Mouse (Mus musculus) kidney, postnatal 0 days (tissue): ENCODE results near the gene Dync1h1. TPM values are rescaled to one million over a fixed set of nuclear protein-coding genes. Genes with fewer than 3 reads are reported as not detected.

Experiments
- ATAC-seq: fragments of 200-750 bp; cut with Nextera tagmentation; replicated peaks from 2 replicates; pipeline ENCODE4 v1.8.0; 2017; ENCODE audit warnings: low read depth, moderate number of reproducible peaks, moderate TSS enrichment, moderate library complexity; ENCODE audit not compliant: low FRiP score
- DNase-seq: peaks from one replicate; pipeline ENCODE4 v3.0.0-alpha.2; 2016; ENCODE audit warnings: low spot score
- H3K27ac ChIP-seq: fragments of 300-500 bp; sonication (generic); 2 replicates; pipeline ENCODE4 v1.5.1; 2014; ENCODE audit warnings: mild to moderate bottlenecking
- H3K27me3 ChIP-seq: fragments of 300-500 bp; sonication (generic); 2 replicates; pipeline ENCODE4 v1.6.1; 2014; ENCODE audit warnings: low read length, mixed read lengths; ENCODE audit not compliant: insufficient read depth
- H3K36me3 ChIP-seq: fragments of 300-500 bp; sonication (generic); 2 replicates; pipeline ENCODE4 v1.6.1; 2014; ENCODE audit warnings: low read length, mixed read lengths; ENCODE audit not compliant: insufficient read depth
- H3K4me1 ChIP-seq: fragments of 300-500 bp; sonication (generic); replicated peaks from 2 replicates; pipeline ENCODE4 v1.6.1; 2014; ENCODE audit warnings: antibody characterized with exemption, low read length, mixed read lengths; ENCODE audit not compliant: insufficient read depth
- H3K4me2 ChIP-seq: fragments of 300-500 bp; sonication (generic); 2 replicates; pipeline ENCODE4 v1.6.1; 2014; ENCODE audit warnings: mild to moderate bottlenecking, low read length, moderate library complexity, mixed read lengths
- H3K4me3 ChIP-seq: fragments of 300-500 bp; sonication (generic); replicated peaks from 2 replicates; pipeline ENCODE4 v1.5.1; 2014; ENCODE audit warnings: low read depth, low read length
- H3K9ac ChIP-seq: fragments of 300-500 bp; sonication (generic); 2 replicates; pipeline ENCODE4 v1.6.1; 2014; ENCODE audit warnings: low read depth, low read length
- H3K9me3 ChIP-seq: fragments of 300-500 bp; sonication (generic); replicated peaks from 2 replicates; pipeline ENCODE4 v1.6.1; 2016; ENCODE audit warnings: low read length, inconsistent platforms, mixed read lengths
- CTCF ChIP-seq: IDR thresholded peaks from 2 replicates; pipeline ENCODE4 v1.5.1; 2016; ENCODE audit warnings: antibody characterized with exemption, low read depth, mild to moderate bottlenecking, moderate library complexity
- WGBS: fragments of 180-500 bp; shearing (Covaris S2); extraction: QIAGEN DNeasy Blood & Tissue Kit; methylation state at CpG from one replicate; pipeline ENCODE4 v1.1.7; 2014; 5-methylcytosine and 5-hydroxymethylcytosine counted together
- polyA plus RNA-seq: library from polyadenylated mRNA; unstranded; fragments of >200 nt; fragmentation: Nextera tagmentation; extraction: Ambion mirVana; gene quantifications from 2 replicates; pipeline ENCODE4 v1.2.1, GENCODE M21; 2015

The Dync1h1 gene
- 33.2 and 38.1 TPM in 2 replicates for polyA plus RNA-seq

DNA sequence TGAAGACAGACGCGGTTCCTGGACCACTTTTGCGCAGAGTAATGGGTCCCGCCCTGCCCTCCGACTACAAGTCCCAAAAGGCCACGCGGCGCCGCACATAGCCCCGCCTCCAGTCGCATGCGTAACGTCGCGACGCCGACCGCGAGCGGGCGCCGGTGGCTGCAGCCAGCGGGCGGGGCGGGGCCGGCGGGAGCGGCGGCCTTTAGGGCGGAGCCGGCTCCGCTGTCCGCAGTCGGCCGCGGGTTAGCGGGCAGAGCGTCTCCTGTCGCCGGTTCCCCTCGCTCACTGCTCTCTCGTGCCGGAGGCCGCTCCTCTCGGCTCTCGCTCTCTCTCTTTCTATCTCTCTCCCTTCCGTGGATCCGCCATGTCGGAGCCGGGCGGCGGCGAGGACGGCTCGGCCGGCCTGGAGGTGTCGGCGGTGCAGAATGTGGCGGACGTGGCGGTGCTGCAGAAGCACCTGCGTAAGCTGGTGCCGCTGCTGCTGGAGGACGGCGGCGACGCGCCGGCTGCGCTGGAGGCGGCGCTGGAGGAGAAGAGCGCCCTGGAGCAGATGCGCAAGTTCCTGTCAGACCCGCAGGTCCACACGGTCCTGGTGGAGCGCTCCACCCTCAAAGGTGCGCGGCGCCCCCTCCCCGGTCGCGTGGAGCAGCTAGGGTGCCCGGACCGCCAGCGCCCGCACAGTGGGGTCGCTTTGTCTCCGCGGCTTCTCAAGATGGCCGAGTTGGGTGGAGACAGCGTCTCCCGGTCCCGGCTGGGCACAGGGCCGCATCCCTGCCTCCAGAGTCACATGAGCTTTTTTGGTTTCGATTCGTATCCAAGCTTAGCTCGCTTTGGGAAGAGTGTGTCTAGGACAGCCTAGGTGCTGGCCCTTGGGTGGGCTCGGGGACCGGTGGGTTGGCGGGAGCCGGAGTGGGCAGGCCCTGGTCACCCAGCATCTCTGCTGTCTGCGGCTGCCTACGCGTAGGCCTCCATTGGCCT is at the start of gene Dync1h1:
Gene Dync1h1, plus strand, starts transcription at position 212 of the 978 bp plus-strand sequence.
- TF ChIP-seq CTCF = no peak
- under 1% methylated on average over 101 of the region's 105 CpGs for WGBS

DNA sequence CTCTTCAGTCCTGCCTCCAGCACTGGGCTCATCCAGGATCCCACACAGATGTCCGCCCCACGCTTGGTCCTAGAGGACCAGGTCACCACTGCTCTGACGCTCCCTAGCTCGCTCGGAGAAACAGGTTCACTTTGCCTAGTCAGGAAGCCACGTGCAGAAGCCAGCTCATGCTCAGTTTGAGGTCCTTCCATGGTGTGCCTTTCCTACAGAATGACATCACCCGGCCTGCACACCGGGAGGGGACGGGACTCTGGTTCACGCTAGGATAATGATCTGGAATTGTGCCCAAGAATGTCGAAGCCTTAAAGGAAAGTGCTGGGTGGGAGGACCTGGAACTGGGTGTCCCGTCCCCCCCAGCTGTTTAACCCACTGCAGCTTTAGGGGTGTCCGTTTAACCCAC is 49.1 kb upstream of the Dync1h1 start:
- no peak overlapping the region for H3K9ac ChIP-seq
- 75% methylated on average over 13 of the region's 13 CpGs for WGBS
- H3K4me3 ChIP-seq = no peak overlapping the region
- no peaks in the 10 kb centered on the region for H3K9me3 ChIP-seq
- no peak overlapping the region for H3K27ac ChIP-seq
- no peaks in the 10 kb centered on the region for H3K4me1 ChIP-seq
- H3K4me2 ChIP-seq = no peak overlapping the region
- no peak for TF ChIP-seq CTCF
- no peaks in the 10 kb centered on the region for H3K27me3 ChIP-seq
- DNase-seq = no peak
- H3K36me3 ChIP-seq = peaks cover 53% of the 10 kb centered on the region
- no peak for ATAC-seq

More for the DNA sequence above, at the start of gene Dync1h1:
- Histone ChIP-seq H3K4me3 (peak within 1 kb of the TSS; percentile 85), H3K36me3 (0 out of 2 replicates have a peak, but pooled peaks cover 3% of the 10 kb centered on the region), H3K4me2 (peak within 1 kb of the TSS; percentile 76), H3K9me3 (no peaks in the 10 kb centered on the region), H3K4me1 (peaks cover 18% of the 10 kb centered on the region; the same call in 1 of the 2 replicates), H3K27me3 (no peaks in the 10 kb centered on the region), H3K27ac (peak within 1 kb of the TSS; percentile 95), H3K9ac (peak within 1 kb of the TSS; percentile 94)
- peak; percentile 93 for DNase-seq
- peak; percentile 88 for ATAC-seq

DNA sequence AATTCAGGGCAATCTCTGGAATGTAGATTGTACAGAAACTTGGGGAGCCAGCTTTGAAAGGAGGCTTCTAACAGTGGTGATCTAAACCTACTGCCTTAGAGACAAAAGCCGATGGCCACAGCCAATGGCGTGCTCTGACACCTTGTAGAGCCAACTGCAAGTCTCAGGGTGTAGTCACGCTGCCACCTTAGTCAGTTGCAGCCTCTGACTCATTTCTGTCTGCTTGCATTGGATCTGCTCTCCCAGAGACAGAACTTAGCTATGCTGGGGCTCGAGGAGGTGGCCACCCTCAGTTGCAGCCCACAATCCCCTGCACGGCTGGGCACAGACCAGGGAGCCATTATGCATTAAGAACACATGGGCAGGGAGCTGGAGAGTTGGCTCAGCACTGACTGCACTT is 47.9 kb upstream of the Dync1h1 start:
- H3K27me3 ChIP-seq = no peaks in the 10 kb centered on the region
- H3K9ac ChIP-seq = no peak overlapping the region
- no peaks in the 10 kb centered on the region for H3K9me3 ChIP-seq
- peaks cover 55% of the 10 kb centered on the region for H3K36me3 ChIP-seq
- no peak for TF ChIP-seq CTCF
- 98% methylated on average over 5 of the region's 5 CpGs for WGBS
- no peak overlapping the region for H3K27ac ChIP-seq
- no peaks in the 10 kb centered on the region for H3K4me1 ChIP-seq
- ATAC-seq (no peak), DNase-seq (no peak)
- H3K4me3 ChIP-seq = no peak overlapping the region
- no peak overlapping the region for H3K4me2 ChIP-seq

DNA sequence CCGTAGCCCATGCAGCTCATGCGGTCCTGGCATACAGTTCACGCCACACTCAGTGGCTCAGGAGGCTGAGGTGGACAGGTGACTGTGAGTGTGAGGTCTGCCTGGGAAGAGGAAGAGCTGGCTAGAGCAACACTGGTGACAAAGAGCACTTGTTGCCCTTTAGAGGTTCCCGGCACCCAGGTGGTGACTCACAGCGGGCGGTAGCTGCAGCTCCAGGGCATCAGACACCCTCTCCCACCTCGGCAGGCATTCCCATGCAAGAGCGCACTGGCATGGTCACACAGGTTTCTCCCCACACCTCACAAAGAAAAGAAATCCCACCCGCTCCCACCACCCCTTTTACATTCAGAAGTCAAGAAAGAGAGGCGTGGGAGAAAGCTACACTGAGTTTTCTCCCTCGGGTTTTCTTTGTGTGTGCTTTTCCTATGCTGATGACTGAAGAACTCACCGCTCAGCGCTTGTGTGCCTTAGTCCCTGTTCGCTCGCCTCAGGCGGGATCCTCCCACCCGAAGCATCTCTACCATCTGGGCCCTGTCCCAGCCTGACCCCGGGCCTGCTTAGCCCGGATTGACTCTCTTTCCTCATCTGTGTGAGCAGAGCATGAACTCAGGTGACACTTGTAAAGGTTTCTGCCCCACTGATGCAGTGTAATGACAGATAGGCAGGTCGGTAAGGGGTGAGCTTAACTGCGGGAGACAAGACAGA is 45.6 kb upstream of the Dync1h1 start:
- Histone ChIP-seq H3K9ac (no peak overlapping the region), H3K27me3 (no peaks in the 10 kb centered on the region), H3K4me2 (no peak overlapping the region), H3K9me3 (no peaks in the 10 kb centered on the region), H3K4me3 (no peak overlapping the region), H3K36me3 (peaks cover 50% of the 10 kb centered on the region), H3K4me1 (no peaks in the 10 kb centered on the region), H3K27ac (no peak overlapping the region)
- no peak for TF ChIP-seq CTCF
- DNase-seq (peak; percentile 8), ATAC-seq (no peak)
- 65% methylated on average over 21 of the region's 21 CpGs for WGBS

DNA sequence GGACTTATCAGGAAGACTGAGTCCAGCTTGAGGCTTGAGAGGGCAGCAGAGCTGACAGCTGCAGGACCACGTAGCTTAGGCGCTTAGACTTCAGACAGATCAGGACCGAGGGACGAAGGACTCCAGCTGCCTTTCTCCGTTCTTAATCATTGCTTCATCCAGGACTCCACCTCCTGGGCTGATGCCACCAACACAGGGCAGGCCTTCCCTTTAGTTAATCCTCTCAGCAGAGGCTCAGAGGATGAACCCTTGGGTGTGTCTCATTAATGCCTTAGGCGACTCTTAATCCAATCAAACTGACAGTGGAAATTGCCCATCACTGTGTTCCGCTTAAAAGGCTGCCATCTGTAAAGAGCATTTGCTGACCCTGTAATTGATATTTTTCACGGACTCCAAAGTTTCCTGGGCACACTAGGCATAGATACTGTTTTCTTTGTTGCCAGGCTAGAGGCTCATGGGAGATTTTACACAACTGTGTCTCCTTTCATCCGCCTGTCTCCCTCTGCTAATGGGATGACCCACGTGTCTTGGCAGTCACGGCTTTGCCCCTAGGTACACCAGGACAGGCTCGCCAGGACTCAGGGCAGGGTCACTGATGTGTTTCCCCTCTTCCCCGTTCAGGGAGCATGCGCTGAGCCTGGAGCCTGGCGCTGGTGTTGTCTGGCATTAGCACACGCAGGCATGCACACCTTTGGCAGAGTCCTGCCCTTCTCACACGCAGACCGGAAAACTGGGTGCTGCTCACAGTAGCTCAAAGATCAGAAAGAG is 44.2 kb upstream of the Dync1h1 start:
- no peaks in the 10 kb centered on the region for H3K9me3 ChIP-seq
- H3K9ac ChIP-seq = no peak overlapping the region
- H3K4me2 ChIP-seq = no peak overlapping the region
- H3K27me3 ChIP-seq = no peaks in the 10 kb centered on the region
- 73% methylated on average over 18 of the region's 18 CpGs for WGBS
- H3K27ac ChIP-seq = no peak overlapping the region
- H3K36me3 ChIP-seq = peaks cover 56% of the 10 kb centered on the region
- no peak overlapping the region for H3K4me3 ChIP-seq
- no peaks in the 10 kb centered on the region for H3K4me1 ChIP-seq
- ATAC-seq (no peak), DNase-seq (peak; percentile 29)
- no peak for TF ChIP-seq CTCF

DNA sequence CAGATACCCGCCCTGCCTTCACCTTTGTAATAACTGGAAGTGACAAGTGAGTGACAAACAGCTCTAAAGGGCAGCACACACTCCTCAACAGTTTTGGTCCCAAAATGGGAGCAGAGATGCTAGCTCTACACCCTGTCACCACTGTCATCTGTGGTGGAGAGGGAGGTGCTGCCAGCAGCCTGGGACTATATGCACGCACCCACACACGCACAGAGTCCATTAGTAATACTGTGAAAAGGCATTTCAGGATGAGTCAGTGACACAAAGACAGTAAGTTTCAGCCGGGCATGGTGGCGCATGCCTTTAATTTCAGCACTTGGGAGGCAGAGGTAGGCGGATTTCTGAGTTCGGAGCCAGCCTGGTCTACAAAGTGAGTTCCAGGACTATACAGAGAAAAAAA is 43.1 kb upstream of the Dync1h1 start:
- no peak for ATAC-seq
- WGBS = 94% methylated on average over 7 of the region's 7 CpGs
- Histone ChIP-seq H3K9ac (no peak overlapping the region), H3K36me3 (peaks cover 60% of the 10 kb centered on the region), H3K4me1 (no peaks in the 10 kb centered on the region), H3K4me2 (no peak overlapping the region), H3K27me3 (no peaks in the 10 kb centered on the region), H3K27ac (no peak overlapping the region), H3K4me3 (no peak overlapping the region), H3K9me3 (no peaks in the 10 kb centered on the region)
- no peak for TF ChIP-seq CTCF
- DNase-seq = no peak
